Mouse (Mus musculus): ENCODE data around the gene Abcb6.

GRCm38 (mm10) chr1:75185495-75185894 lies 5.3 kb upstream of the Abcb6 start:
- TF ChIP-seq CTCF (IDR thresholded peaks at IDR 0.05; ENCODE audit: low read depth, low read length) (no peak), POLR2A (IDR thresholded peaks at IDR 0.05; ENCODE audit: insufficient read depth, low read length) (no peak), EP300 (IDR thresholded peaks at IDR 0.05; ENCODE audit: insufficient read depth, low read depth, low read length) (no peak)
